In genomic region chr13:81782971-81783404, GRCm38 (mm10) we compare ENCODE assay signal across 8 mouse cellular contexts. TPM values are rescaled to one million over a fixed set of nuclear protein-coding genes. Genes with fewer than 3 reads are reported as not detected.
DNase-seq lines count a peak whose midpoint lies in the region; ATAC-seq and TF ChIP-seq lines count a peak whose summit lies in the region.

Gene Cetn3, plus strand, starts transcription at chr13:81783077.

- peak within 1 kb of the TSS; percentile 72 to 77 for H3K4me3 ChIP-seq in MEL (ENCODE audit: control insufficient read depth in 1 of 2, insufficient read depth in 1 of 2, low read depth in 2 of 2, low read length in 2 of 2)
- H3K4me3 ChIP-seq in forebrain, embryonic 14.5 days (ENCODE audit: low read depth, low read length) = peak within 1 kb of the TSS; percentile 69
- peak within 1 kb of the TSS; percentile 92 for H3K4me3 ChIP-seq in liver, embryonic 16.5 days (ENCODE audit: low read depth, low read length)
- H3K4me3 ChIP-seq in neural tube, embryonic 12.5 days = peak within 1 kb of the TSS; percentile 68

- peaks cover 0 to 5% of the 10 kb centered on the region in 2 experiments; a peak in 2 of 4 replicates for H3K4me1 ChIP-seq in MEL (ENCODE audit: control insufficient read depth in 1 of 2, insufficient read depth in 2 of 2, low read length in 2 of 2)
- peaks cover 15% of the 10 kb centered on the region for H3K4me1 ChIP-seq in forebrain, embryonic 14.5 days (ENCODE audit: control insufficient read depth, insufficient read depth, low read length)
- H3K4me1 ChIP-seq in liver, embryonic 16.5 days (ENCODE audit: control insufficient read depth, low read depth, low read length) = peaks cover 7% of the 10 kb centered on the region
- H3K4me1 ChIP-seq in neural tube, embryonic 12.5 days = peaks cover 15% of the 10 kb centered on the region

- H3K27ac ChIP-seq in MEL (ENCODE audit: control insufficient read depth, low read depth, low read length) = peak within 1 kb of the TSS; percentile 96
- peak within 1 kb of the TSS; percentile 99 for H3K27ac ChIP-seq in forebrain, embryonic 14.5 days (ENCODE audit: low read depth, low read length)
- H3K27ac ChIP-seq in liver, embryonic 16.5 days (ENCODE audit: low read length) = peak within 1 kb of the TSS; percentile 95
- peak within 1 kb of the TSS; percentile 96 for H3K27ac ChIP-seq in neural tube, embryonic 12.5 days

- DNase-seq in MEL (ENCODE audit: low read depth, low spot score) = peak; percentile 97
- DNase-seq in cerebellum, adult 11-12 months = peak; percentile 94
- DNase-seq in forebrain, embryonic 14.5 days (ENCODE audit: low spot score) = peak; percentile 99
- peak; percentile 87 to 89 for DNase-seq in heart, postnatal 14 days
- DNase-seq in large intestine, adult 2 months (ENCODE audit: low read depth, low spot score) = peak; percentile 92
- peak; percentile 89 for DNase-seq in testis, postnatal 10 days (ENCODE audit: low spot score)

- no peaks in the 10 kb centered on the region for H3K27me3 ChIP-seq in MEL (ENCODE audit: control insufficient read depth in 1 of 2, insufficient read depth in 2 of 2, low read length in 2 of 2)
- H3K27me3 ChIP-seq in forebrain, embryonic 14.5 days (replicated peaks; ENCODE audit: control insufficient read depth, insufficient read depth, low read length) = no peaks in the 10 kb centered on the region
- no peaks in the 10 kb centered on the region for H3K27me3 ChIP-seq in liver, embryonic 16.5 days (ENCODE audit: control insufficient read depth, insufficient read depth, low read depth, low read length)
- no peaks in the 10 kb centered on the region for H3K27me3 ChIP-seq in neural tube, embryonic 12.5 days (replicated peaks)

- peaks cover 4 to 13% of the 10 kb centered on the region in 2 experiments; a peak in 3 of 4 replicates for H3K36me3 ChIP-seq in MEL (ENCODE audit: control insufficient read depth in 1 of 2, insufficient read depth in 2 of 2, low read length in 2 of 2)
- peaks cover 9% of the 10 kb centered on the region; the same call in 1 of the 2 replicates for H3K36me3 ChIP-seq in forebrain, embryonic 14.5 days (ENCODE audit: control insufficient read depth, insufficient read depth, low read length)
- peaks cover 5% of the 10 kb centered on the region for H3K36me3 ChIP-seq in liver, embryonic 16.5 days (ENCODE audit: control insufficient read depth, insufficient read depth)
- H3K36me3 ChIP-seq in neural tube, embryonic 12.5 days = peaks cover 7% of the 10 kb centered on the region; the same call in 1 of the 2 replicates

- TF ChIP-seq RAD21 in MEL (IDR thresholded peaks at IDR 0.05; ENCODE audit: low read depth, low read length) = no peak

- no peak for TF ChIP-seq EP300 in MEL (IDR thresholded peaks at IDR 0.05; ENCODE audit: low read depth in 1 of 2, low read length in 2 of 2)

- peaks cover 14% of the 10 kb centered on the region for H3K79me2 ChIP-seq in MEL (ENCODE audit: control insufficient read depth, insufficient read depth, low read length, poor library complexity)

- H3K9me3 ChIP-seq in MEL (replicated peaks; ENCODE audit: insufficient read depth, low read length) = no peaks in the 10 kb centered on the region
- no peaks in the 10 kb centered on the region for H3K9me3 ChIP-seq in forebrain, embryonic 14.5 days (replicated peaks; ENCODE audit: control insufficient read depth, low read length)
- H3K9me3 ChIP-seq in liver, embryonic 16.5 days (replicated peaks; ENCODE audit: control insufficient read depth, low read length) = no peaks in the 10 kb centered on the region
- no peaks in the 10 kb centered on the region for H3K9me3 ChIP-seq in neural tube, embryonic 12.5 days

- peak in 1 of 2 experiments; percentile 72; a peak in 1 of 4 replicates for TF ChIP-seq POLR2A in MEL (IDR thresholded peaks at IDR 0.05; ENCODE audit: control insufficient read depth in 1 of 2, insufficient read depth in 1 of 2, low read depth in 1 of 2, low read length in 2 of 2, poor library complexity in 1 of 2)

- ATAC-seq in forebrain, embryonic 14.5 days = peak; percentile 93
- peak; percentile 83 for ATAC-seq in liver, embryonic 16.5 days (ENCODE audit: low read depth)
- peak; percentile 94 for ATAC-seq in neural tube, embryonic 12.5 days (ENCODE audit: low FRiP score, low read depth)

- peak within 1 kb of the TSS; percentile 91 for H3K9ac ChIP-seq in MEL (ENCODE audit: control insufficient read depth, low read depth, low read length, poor library complexity, severe bottlenecking)
- H3K9ac ChIP-seq in forebrain, embryonic 14.5 days (ENCODE audit: low read length) = peak within 1 kb of the TSS; percentile 89
- peak within 1 kb of the TSS; percentile 94 for H3K9ac ChIP-seq in liver, embryonic 16.5 days (ENCODE audit: low read depth, low read length)
- H3K9ac ChIP-seq in neural tube, embryonic 12.5 days = peak within 1 kb of the TSS; percentile 77

- H3K4me2 ChIP-seq in forebrain, embryonic 14.5 days (ENCODE audit: low read length) = peak within 1 kb of the TSS; percentile 64
- peak within 1 kb of the TSS; percentile 95 for H3K4me2 ChIP-seq in liver, embryonic 16.5 days (ENCODE audit: low read depth, low read length)
- peak within 1 kb of the TSS; percentile 72 for H3K4me2 ChIP-seq in neural tube, embryonic 12.5 days (replicated peaks)

- no peak for TF ChIP-seq CTCF in MEL (IDR thresholded peaks at IDR 0.05 in 2 of 3, conservative IDR thresholded peaks at IDR 0.05 in 1 of 3; ENCODE audit: control insufficient read depth in 1 of 3, insufficient read depth in 1 of 3, low read depth in 2 of 3, low read length in 3 of 3, poor library complexity in 1 of 3, severe bottlenecking in 1 of 3)

- under 1% methylated on average over 29 of the region's 29 CpGs for WGBS in forebrain, embryonic 14.5 days
- WGBS in large intestine, adult 2 months = under 1% methylated on average over 29 of the region's 29 CpGs
- WGBS in liver, embryonic 16.5 days (ENCODE audit: insufficient replicate concordance) = under 1% methylated on average over 29 of the region's 29 CpGs
- whole genome bisulfite sequencing in neural tube, embryonic 12.5 days = under 1% methylated on average over 29 of the region's 29 CpGs

- intact Hi-C loops in heart, postnatal 14 days (cut with DNase I) = loop anchor here (5.0 to 10.0 kb wide), 2 partner anchors 126 to 898 kb away; partner anchors contain the start of genes Arrdc3 and Lysmd3

TF ChIP-seq in MEL, 35 proteins besides CTCF, POLR2A, EP300 and RAD21 (continues in another document):
- TF ChIP-seq JUND (IDR thresholded peaks at IDR 0.05; ENCODE audit: low read depth, low read length) (no peak), MAZ (IDR thresholded peaks at IDR 0.05; ENCODE audit: low read depth, low read length) (no peak), SMC3 (IDR thresholded peaks at IDR 0.05; ENCODE audit: low read depth, low read length) (no peak), HCFC1 (IDR thresholded peaks at IDR 0.05; ENCODE audit: low read depth, low read length) (peak; percentile 38; the same call in 1 of the 2 replicates), TAL1 (IDR thresholded peaks at IDR 0.05; ENCODE audit: low read length) (no peak), CHD2 (IDR thresholded peaks at IDR 0.05; ENCODE audit: low read length) (peak; percentile 34; the same call in 1 of the 2 replicates), ZKSCAN1 (IDR thresholded peaks at IDR 0.05; ENCODE audit: low read depth, low read length) (no peak), ETS1 (IDR thresholded peaks at IDR 0.05; ENCODE audit: low read depth, low read length) (no peak; the same call in 1 of the 2 replicates), GATA1 (IDR thresholded peaks at IDR 0.05; ENCODE audit: low read depth, low read length) (no peak), POLR2AphosphoS5 (IDR thresholded peaks at IDR 0.05; ENCODE audit: borderline replicate concordance, low read depth, low read length) (no peak), UBTF (IDR thresholded peaks at IDR 0.05; ENCODE audit: borderline replicate concordance, insufficient read depth, low read depth, low read length) (no peak), MXI1 (IDR thresholded peaks at IDR 0.05; ENCODE audit: low read depth, low read length) (no peak), MYB (IDR thresholded peaks at IDR 0.05; ENCODE audit: low read depth, low read length) (no peak), NELFE (IDR thresholded peaks at IDR 0.05; ENCODE audit: low read depth, low read length) (peak; percentile 70), TCF12 (IDR thresholded peaks at IDR 0.05; ENCODE audit: low read depth, low read length) (no peak), CHD1 (IDR thresholded peaks at IDR 0.05; ENCODE audit: low read depth, low read length) (no peak), BHLHE40 (IDR thresholded peaks at IDR 0.05; ENCODE audit: borderline replicate concordance, low read depth, low read length) (no peak), E2F4 (IDR thresholded peaks at IDR 0.05; ENCODE audit: borderline replicate concordance, low read depth, low read length) (no peak), NRF1 (IDR thresholded peaks at IDR 0.05; ENCODE audit: insufficient read depth, low read depth, low read length, poor library complexity, severe bottlenecking) (no peak), GABPA (IDR thresholded peaks at IDR 0.05; ENCODE audit: low read depth, low read length) (no peak), ZNF384 (IDR thresholded peaks at IDR 0.05; ENCODE audit: low read depth, low read length) (no peak), KAT2A (conservative IDR thresholded peaks at IDR 0.05; ENCODE audit: low read depth, low read length) (no peak), ZC3H11A (IDR thresholded peaks at IDR 0.05; ENCODE audit: low read depth, low read length) (no peak), POLR2AphosphoS2 (IDR thresholded peaks at IDR 0.05; ENCODE audit: low read length) (no peak), USF1 (IDR thresholded peaks at IDR 0.05; ENCODE audit: low read depth, low read length) (no peak; the same call in 1 of the 2 replicates), MYC (IDR thresholded peaks at IDR 0.05; ENCODE audit: low read depth, low read length) (no peak), ELF1 (IDR thresholded peaks at IDR 0.05; ENCODE audit: low read depth, low read length) (peak; percentile 68), RCOR1 (IDR thresholded peaks at IDR 0.05; ENCODE audit: low read depth, low read length) (no peak), MEF2A (IDR thresholded peaks at IDR 0.05; ENCODE audit: extremely low read depth, insufficient replicate concordance, low read depth, low read length, poor library complexity, severe bottlenecking) (no peak)

RNA-seq across cellular contexts. Expression of gene Cetn3, which starts in this region (rescaled TPM):
- total RNA-seq in MEL (2012; rRNA removed) = 70.2 and 77.6 TPM in 2 replicates
- 100 to 1,000 TPM in 1 of 2 experiments, not detected in 1; 101 TPM for polyA plus RNA-seq in MEL (2012; ENCODE audit: insufficient read depth in 1 of 2, insufficient read length in 2 of 2, low read depth in 1 of 2, low replicate concordance in 2 of 2, missing spikeins in 1 of 2)
- 301 and 315 TPM in 2 replicates for polyA plus RNA-seq in forebrain, embryonic 14.5 days (2014; fragmentation: Nextera tagmentation; extraction: Ambion mirVana)
- total RNA-seq in heart, postnatal 14 days (2021) = 10 to 100 TPM; 71.1 to 76.1 TPM
- 4.3 and 5.6 TPM in 2 replicates for polyA plus RNA-seq in large intestine, adult 2 months (2012; rRNA removed)
- 74.2 and 85.6 TPM in 2 replicates for polyA plus RNA-seq in liver, embryonic 16.5 days (2015; fragmentation: Nextera tagmentation; extraction: Ambion mirVana)
- polyA plus RNA-seq in neural tube, embryonic 12.5 days (2016; fragmentation: Nextera tagmentation; extraction: Ambion mirVana) = 226 and 269 TPM in 2 replicates

Comparison
In these comparisons a context has a peak if more than half of its experiments do, and no peak if none do; other contexts are left out.
1. Peak in every context shown above with its lines: DNase-seq, ATAC-seq, H3K4me3 ChIP-seq and H3K27ac ChIP-seq.